Mouse (Mus musculus) skeletal muscle tissue, adult 2 months (tissue): ENCODE results near the gene Mest.

ENCODE experiments used
- DNase-seq: peaks from one replicate; pipeline ENCODE4 v3.0.0-alpha.2; 2012; ENCODE audit warnings: low read depth, low spot score

Mest gene

DNA sequence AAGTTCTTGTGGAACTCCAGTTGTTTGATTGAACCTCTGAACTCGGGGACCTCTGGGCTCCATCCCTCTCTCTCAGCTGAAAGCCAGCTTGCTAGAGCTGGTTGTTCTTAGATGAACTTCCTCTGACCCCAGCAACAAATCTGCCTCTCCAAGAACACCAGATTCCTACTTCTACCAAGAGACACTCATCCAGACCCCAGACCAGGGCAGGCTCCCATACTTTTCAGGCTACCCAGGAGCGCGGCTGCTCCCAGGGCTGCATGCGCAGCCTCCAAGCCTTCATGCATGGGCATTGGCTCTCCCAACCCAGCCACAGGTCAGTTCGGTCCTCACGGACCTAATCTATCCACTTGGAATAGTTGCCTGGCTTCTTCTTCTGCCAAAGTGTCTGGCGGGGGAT is at the start of gene Mest:
TSS of gene Mest (plus strand) at position 217 of the 400 bp plus-strand sequence.
- DNase-seq, result no peak

- DNase-seq, result no peak
Measured at GRCm38 (mm10) chr6:30673764-30674561, 49.4 kb upstream of the Mest start.

- no peak for DNase-seq
Measured at GRCm38 (mm10) chr6:30674714-30675280, 48.5 kb upstream of the Mest start.

- DNase-seq, result no peak
Measured at GRCm38 (mm10) chr6:30675281-30675771, 48.0 kb upstream of the Mest start.

- DNase-seq, result no peak
Measured at GRCm38 (mm10) chr6:30676506-30676905, 46.8 kb upstream of the Mest start.

DNA sequence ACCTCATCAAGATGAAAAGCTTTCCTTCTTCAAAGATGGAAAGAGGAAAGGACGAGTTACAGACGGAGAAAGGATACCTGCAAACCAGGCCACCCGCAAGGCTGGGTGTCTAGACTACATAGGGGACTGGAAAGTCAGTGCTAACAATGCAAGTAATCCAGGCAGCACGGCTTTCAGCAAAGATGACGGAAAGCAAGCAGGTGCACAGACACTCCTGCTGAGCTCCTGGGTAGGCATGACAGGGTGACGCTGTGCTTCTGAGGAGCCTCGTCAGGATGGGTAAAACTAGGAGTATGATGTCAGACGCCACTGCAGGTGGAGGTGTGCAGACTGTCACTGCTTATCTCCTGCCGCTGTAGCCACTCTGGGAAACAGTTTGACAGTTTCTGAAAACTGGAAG is 45.8 kb upstream of the Mest start:
- no peak for DNase-seq

GRCm38 (mm10) chr6:30678482-30678881 is 44.9 kb upstream of the Mest start:
- no peak for DNase-seq

DNA sequence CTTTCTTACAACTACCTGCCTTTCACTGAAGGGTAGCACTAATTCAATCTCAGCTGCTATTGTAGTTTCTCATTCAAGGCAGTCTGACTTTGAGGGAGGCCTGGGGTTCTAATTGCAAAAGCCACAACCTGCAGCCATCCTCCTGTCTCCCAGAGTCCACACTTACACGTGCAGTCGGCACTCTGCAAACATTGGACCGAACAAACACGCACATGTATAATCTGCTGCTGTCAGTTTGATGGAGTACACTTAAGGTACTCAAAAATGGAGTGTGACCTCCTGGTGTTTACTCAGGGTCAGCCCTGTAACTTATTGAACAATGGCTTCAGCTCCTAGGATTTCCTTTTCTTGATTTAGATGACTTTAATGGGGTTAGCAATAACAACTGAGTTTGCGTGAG is 43.8 kb upstream of the Mest start:
- no peak for DNase-seq

DNA sequence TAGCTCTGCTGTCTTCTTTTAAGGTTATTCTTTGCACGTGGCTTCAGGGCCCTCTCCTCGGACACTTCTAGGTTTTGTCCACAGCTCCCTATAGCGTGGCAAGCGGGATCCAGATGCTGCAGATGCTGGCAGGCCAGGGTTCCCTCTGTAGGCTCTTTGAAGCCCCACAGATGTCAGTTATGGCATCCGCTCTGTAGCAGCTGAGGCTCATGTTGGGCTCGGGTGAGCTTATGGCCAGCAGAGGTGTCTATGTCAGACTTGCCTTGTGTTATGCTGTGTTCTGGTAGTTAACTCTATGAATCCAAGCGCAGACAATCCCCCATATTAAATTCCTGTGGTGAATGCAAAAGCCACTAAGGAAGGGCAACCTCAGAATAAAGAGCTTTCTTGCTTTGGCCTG is 42.9 kb upstream of the Mest start:
- no peak for DNase-seq

DNA sequence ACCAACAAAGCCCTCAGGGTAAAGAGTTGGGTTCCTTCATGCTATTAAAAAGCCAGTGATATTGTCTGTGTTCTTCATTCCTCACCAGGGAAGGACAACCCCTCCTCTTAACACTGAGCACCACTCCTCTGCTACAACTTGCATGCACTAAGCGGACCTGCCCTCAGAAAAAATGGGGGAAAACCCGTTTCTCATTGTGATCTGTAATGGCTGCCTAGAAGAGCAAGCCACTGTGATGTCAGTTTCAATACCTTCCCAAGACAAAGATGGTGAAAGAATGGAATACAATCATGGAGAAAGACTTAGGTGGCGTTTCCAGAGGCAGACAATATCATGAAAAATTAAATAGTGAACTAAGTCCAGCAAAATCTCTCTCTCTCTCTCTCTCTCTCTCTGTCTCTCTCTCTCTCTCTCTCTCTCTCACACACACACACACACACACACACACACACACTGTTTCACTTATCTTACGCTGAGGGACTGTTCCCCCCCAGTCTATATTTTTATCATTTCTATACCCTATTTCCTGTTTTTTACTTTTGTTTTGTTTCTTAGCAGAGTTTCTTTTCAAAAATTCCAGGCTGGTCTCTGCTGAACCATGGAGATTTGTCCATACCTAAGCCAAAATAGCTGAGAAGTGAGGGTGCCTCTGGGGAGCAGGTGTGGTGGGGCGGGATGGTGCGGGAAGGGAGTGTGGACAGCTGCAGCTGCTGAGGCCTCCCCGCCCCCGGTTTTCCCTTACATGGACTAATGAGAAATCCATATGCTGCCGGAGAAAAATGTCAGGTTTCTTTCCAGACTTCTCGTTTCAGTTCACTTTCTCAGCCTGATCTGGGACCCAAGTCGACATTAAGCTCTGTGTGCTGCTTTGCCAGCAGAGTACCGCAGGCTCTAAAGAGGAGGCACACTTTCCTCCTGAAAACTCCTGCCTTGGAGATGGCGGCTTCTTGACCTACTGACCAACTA is 41.1 kb upstream of the Mest start:
- peak; percentile 28 for DNase-seq

DNA sequence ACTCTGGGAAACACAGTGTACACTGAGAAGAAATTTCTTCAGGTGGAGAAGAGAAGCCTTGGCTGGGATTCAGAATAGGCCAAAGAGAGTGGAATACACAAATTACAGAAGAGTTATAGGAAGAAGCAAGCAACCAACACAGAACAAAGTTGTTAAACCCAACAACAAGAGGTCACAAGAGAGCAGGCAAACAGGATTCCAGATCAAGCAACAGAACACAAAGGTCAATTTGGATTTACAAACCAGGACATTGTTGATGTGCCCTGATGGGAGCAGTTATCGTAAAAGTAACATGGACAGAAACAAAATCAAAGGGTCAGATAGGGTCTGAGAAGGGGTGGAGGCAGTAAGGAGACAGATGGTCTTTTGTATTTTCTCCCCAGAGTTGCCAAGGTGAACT is 38.8 kb upstream of the Mest start:
- no peak for DNase-seq

- DNase-seq, result no peak
Measured at GRCm38 (mm10) chr6:30687198-30687597, 36.1 kb upstream of the Mest start.

- no peak for DNase-seq
Measured at GRCm38 (mm10) chr6:30692826-30693225, 30.5 kb upstream of the Mest start.

DNA sequence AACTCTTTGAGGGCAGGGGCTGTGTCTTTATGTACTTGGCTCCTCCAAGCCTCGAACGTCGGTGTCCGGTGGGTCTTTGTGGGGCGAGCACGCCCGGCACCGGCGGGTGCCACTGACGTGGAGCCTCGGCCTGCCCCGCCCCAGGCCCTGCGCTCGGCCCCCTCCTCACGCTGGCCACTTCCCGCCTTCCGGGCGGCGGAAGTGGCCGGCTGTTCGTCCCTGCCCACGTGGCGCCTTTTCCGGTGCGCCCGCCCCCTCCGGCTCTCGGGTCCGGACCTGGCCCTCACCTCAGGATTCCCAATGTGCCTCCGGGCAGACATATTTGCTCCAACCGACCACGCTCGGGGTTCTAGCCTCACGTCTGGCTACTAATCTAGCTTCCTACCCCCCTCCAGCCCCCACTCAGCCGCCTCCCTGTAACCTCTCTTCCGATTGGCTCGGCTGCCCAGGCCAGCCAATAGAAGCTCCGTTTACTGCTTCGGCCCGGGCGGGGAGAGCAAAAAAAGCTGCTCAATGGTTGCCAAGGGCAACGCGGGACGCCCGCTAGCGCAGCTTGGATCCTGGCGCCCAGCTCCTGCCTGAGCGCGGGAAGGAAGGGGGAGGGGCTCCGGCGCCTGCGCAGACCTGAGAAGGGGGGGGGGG is 29.9 kb upstream of the Mest start, which contains the start of gene Cep41:
TSS of gene Cep41 (minus strand) at position 400 of the 642 bp plus-strand sequence.
- DNase-seq, result peak; percentile 94

DNA sequence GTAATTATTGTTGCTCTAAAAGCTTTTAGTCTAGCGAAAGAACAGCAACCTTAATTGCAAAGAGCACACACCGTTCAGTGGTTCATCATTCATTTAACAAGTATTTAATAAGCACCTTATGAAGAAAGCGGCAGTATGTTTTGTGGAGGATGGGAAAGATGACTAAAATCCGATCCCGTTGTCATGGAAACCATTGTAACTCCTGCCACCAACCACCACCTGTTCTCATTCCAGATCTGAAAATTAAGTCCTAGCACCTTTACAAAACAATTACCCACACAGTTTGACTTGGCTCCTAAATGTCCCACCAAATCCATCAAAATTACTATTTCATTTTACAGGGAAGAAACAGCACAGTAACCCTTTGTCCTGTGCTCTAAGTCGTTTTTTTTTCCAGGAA is 29.1 kb upstream of the Mest start:
- no peak for DNase-seq

DNA sequence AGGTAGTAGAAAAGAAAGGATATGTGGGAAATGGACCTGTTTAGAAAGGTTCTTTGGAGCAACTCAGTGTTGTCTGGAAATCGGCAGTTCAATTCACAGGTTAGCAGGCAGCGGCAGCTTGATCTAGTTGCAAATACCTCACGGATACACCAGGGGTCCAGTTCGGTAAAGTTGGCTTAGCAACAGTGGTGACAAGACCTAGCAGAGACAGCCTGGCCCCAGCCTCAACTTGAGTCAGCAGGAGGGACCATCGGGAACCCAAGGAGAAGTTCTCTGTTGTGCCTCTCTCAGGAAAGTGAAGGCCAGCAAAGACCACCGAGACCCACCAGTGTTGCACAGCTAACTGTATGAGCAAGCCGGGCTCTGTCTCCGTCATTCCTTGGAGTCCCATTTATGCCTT is 28.2 kb upstream of the Mest start:
- no peak for DNase-seq

DNA sequence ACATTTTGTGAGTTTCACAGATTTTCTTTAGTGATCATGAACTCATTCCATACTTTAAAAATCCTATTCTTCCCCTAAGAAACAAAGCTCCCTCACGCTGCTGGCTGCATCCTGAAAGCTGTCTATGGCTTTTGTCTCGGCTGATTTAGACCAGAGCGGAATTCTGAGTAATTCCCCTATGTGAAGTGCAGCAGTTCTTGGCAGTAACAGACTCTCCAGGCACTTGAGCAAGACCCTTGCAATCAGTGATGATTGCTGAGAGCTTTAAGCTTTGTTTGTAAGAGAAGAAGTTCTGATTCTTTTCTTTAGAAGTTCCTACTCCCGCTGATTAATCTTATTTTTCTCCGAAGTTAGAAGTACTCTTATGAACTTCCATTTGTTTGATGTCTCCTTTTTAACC is 25.9 kb upstream of the Mest start:
- DNase-seq, result no peak

DNA sequence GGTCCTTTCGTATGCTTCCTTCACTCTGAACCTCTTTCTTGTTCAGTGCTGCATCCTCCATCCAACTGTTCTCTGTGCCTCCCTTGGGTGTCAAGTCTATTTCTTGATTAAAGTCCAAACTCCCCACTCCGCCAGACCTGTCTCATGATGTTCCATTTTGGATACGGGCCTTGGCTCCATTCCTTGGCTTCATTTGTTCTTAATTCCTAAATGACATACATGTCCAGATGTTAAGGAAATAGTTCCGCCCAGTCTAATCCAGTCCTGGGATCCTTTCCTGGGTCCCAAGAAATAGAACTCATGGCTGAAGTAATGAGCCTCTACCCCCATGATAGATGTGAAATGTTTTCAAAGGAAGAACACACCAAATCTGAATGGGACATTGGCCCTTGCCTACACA is 25.3 kb upstream of the Mest start:
- DNase-seq, result peak; percentile 38

DNA sequence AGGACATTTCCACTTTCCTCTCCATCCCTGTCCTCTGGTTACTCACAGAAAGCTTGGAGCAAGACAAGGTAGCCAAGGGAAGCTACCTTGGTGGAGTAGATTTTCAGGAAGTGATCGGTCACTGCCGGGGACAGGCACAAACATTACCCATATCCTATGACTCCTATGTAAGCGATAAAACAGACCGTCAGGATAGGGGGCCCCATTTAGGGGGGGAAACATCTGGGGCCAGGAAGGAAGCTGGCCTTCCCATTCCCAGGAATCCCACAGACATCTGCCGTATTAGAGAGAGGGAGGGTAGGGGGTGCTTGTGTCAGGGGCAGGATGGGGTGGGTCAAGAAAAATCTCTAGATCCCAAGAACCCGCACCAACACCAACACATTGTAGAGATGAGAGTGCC is 23.2 kb upstream of the Mest start:
- DNase-seq, result no peak

GRCm38 (mm10) chr6:30702881-30703280 is 20.5 kb upstream of the Mest start:
- no peak for DNase-seq

DNA sequence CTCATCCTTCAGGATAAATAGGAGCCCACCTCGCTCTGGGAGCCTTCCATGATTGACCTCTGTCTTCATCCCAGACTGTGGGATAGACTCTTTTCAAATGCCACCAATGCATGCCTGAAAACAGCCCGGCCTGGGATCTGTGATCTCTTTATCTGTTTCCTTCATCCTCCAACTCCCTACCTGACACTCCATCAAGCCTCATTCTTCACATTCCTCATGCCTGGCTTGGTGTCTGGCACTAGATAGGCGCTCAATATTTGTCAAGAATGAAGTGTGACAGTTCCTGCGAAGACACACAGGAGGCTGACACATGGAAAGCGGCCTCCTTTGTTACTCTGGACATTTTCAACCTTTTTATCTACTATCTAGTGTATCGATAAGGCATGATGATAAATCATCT is 19.9 kb upstream of the Mest start:
- DNase-seq, result no peak
